Mouse (Mus musculus) forebrain, postnatal 0 days (tissue): ENCODE data around the gene Stn1. TPM values are rescaled to one million over a fixed set of nuclear protein-coding genes. Genes with fewer than 3 reads are reported as not detected.

Experiments
- ATAC-seq: fragments of 200-750 bp; cut with Nextera tagmentation; 2 replicates; pipeline ENCODE4 v1.8.0; 2017; ENCODE audit warnings: mild to moderate bottlenecking, moderate library complexity
- DNase-seq: peaks from one replicate; pipeline ENCODE4 v3.0.0-alpha.2; 2015
- H3K27ac ChIP-seq: fragments of 300-500 bp; sonication (generic); 2 replicates; pipeline ENCODE4 v1.5.1; 2014; ENCODE audit warnings: low read depth, mild to moderate bottlenecking, antibody characterized with exemption, low read length, moderate library complexity, mixed read lengths
- H3K27me3 ChIP-seq: fragments of 300-500 bp; sonication (generic); 2 replicates; pipeline ENCODE4 v1.6.1; 2014; ENCODE audit warnings: mild to moderate bottlenecking, low read length, mixed read lengths; ENCODE audit not compliant: insufficient read depth
- H3K36me3 ChIP-seq: fragments of 300-500 bp; sonication (generic); 2 replicates; pipeline ENCODE4 v1.6.1; 2014; ENCODE audit warnings: mild to moderate bottlenecking, moderate library complexity; ENCODE audit not compliant: insufficient read depth
- H3K4me1 ChIP-seq: fragments of 300-500 bp; sonication (generic); 2 replicates; pipeline ENCODE4 v1.6.1; 2014; ENCODE audit warnings: antibody characterized with exemption; ENCODE audit not compliant: insufficient read depth
- H3K4me2 ChIP-seq: fragments of 300-500 bp; sonication (generic); 2 replicates; pipeline ENCODE4 v1.6.1; 2014; ENCODE audit warnings: low read depth, mild to moderate bottlenecking, moderate library complexity
- H3K4me3 ChIP-seq: fragments of 300-500 bp; sonication (generic); 2 replicates; pipeline ENCODE4 v1.5.1; 2014; ENCODE audit warnings: low read depth, low read length, mixed read lengths
- H3K9ac ChIP-seq: fragments of 300-500 bp; sonication (generic); 2 replicates; pipeline ENCODE4 v1.6.1; 2014; ENCODE audit warnings: mild to moderate bottlenecking
- H3K9me3 ChIP-seq: fragments of 300-500 bp; sonication (generic); 2 replicates; pipeline ENCODE4 v1.6.1; 2016; ENCODE audit warnings: low read length
- CTCF ChIP-seq: sonication (generic); IDR thresholded peaks from 2 replicates; pipeline ENCODE4 v1.5.1; 2016; ENCODE audit warnings: antibody characterized with exemption, control low read depth, low read depth
- WGBS: fragments of 180-500 bp; shearing (Covaris S2); extraction: QIAGEN DNeasy Blood & Tissue Kit; methylation state at CpG from one replicate; pipeline ENCODE4 v1.1.7; 2014; 5-methylcytosine and 5-hydroxymethylcytosine counted together
- polyA plus RNA-seq: library from polyadenylated mRNA; unstranded; fragments of >200 nt; fragmentation: Nextera tagmentation; extraction: Ambion mirVana; gene quantifications from 2 replicates; pipeline ENCODE4 v1.2.1, GENCODE M21; 2015
- total RNA-seq: library from RNA; depleted of rRNA; stranded (reverse); fragments of >200 nt; gene quantifications from 2 replicates; pipeline ENCODE4 v1.2.3, GENCODE M21; 2014

The Stn1 gene
- total and polyA plus RNA-seq, 2 experiments from 2014 or later: 19.6 to 20.9 TPM

- Histone ChIP-seq H3K4me1 (0 out of 2 replicates have a peak, but pooled peaks cover 7% of the 10 kb centered on the region), H3K4me3 (peak within 1 kb of the TSS; percentile 85), H3K36me3 (no peaks in the 10 kb centered on the region), H3K9ac (peak within 1 kb of the TSS; percentile 71), H3K4me2 (peak within 1 kb of the TSS; percentile 72), H3K9me3 (no peaks in the 10 kb centered on the region), H3K27ac (peak within 1 kb of the TSS; percentile 70), H3K27me3 (no peaks in the 10 kb centered on the region)
- TF ChIP-seq CTCF: no peak
- DNase-seq (peak; percentile 58), ATAC-seq (peak; percentile 85)
- WGBS: 1% methylated on average over 53 of the region's 70 CpGs
Observed at GRCm38 (mm10) chr19:47464304-47465241, 72.7 kb downstream of the Stn1 start, which contains the start of gene Sh3pxd2a. Gene Sh3pxd2a (minus strand): TSS chr19:47464401.

GRCm38 (mm10) chr19:47463636-47464303 lies 73.5 kb downstream of the Stn1 start:
- H3K4me3 ChIP-seq: peak overlapping the region; percentile 85
- ATAC-seq (peak; percentile 73), DNase-seq (peak; percentile 78)
- peak overlapping the region; percentile 71 for H3K9ac ChIP-seq
- WGBS: 2% methylated on average over 42 of the region's 46 CpGs
- no peaks in the 10 kb centered on the region for H3K36me3 ChIP-seq
- TF ChIP-seq CTCF: peak; percentile 70
- 0 out of 2 replicates have a peak, but pooled peaks cover 7% of the 10 kb centered on the region for H3K4me1 ChIP-seq
- H3K27ac ChIP-seq: peak overlapping the region; percentile 70
- H3K9me3 ChIP-seq: no peaks in the 10 kb centered on the region
- no peaks in the 10 kb centered on the region for H3K27me3 ChIP-seq
- H3K4me2 ChIP-seq: peak overlapping the region; percentile 72

GRCm38 (mm10) chr19:47463206-47463605 lies 74.1 kb downstream of the Stn1 start:
- no peak for DNase-seq
- no peaks in the 10 kb centered on the region for H3K27me3 ChIP-seq
- no peaks in the 10 kb centered on the region for H3K9me3 ChIP-seq
- 0 out of 2 replicates have a peak, but pooled peaks cover 7% of the 10 kb centered on the region for H3K4me1 ChIP-seq
- no peak for ATAC-seq
- peak overlapping the region; percentile 72 for H3K4me2 ChIP-seq
- H3K9ac ChIP-seq: peak overlapping the region; percentile 71
- H3K4me3 ChIP-seq: peak overlapping the region; percentile 85
- no peak overlapping the region for H3K27ac ChIP-seq
- WGBS: under 1% methylated on average over 13 of the region's 13 CpGs
- no peaks in the 10 kb centered on the region for H3K36me3 ChIP-seq
- no peak for TF ChIP-seq CTCF

- H3K4me2 ChIP-seq: peak overlapping the region; percentile 72
- ATAC-seq (no peak), DNase-seq (no peak)
- H3K36me3 ChIP-seq: no peaks in the 10 kb centered on the region
- no peak overlapping the region for H3K27ac ChIP-seq
- 0 out of 2 replicates have a peak, but pooled peaks cover 7% of the 10 kb centered on the region for H3K4me1 ChIP-seq
- TF ChIP-seq CTCF: no peak
- peak overlapping the region; percentile 85; the same call in 1 of the 2 replicates for H3K4me3 ChIP-seq
- no peak overlapping the region for H3K9ac ChIP-seq
- H3K9me3 ChIP-seq: no peaks in the 10 kb centered on the region
- WGBS: 12% methylated on average over 6 of the region's 6 CpGs
- no peaks in the 10 kb centered on the region for H3K27me3 ChIP-seq
Observed at GRCm38 (mm10) chr19:47462725-47463124, 74.6 kb downstream of the Stn1 start.

GRCm38 (mm10) chr19:47461838-47462237 lies 75.5 kb downstream of the Stn1 start:
- no peak overlapping the region for H3K27ac ChIP-seq
- H3K27me3 ChIP-seq: no peaks in the 10 kb centered on the region
- H3K4me3 ChIP-seq: no peak overlapping the region
- H3K9ac ChIP-seq: no peak overlapping the region
- no peaks in the 10 kb centered on the region for H3K9me3 ChIP-seq
- ATAC-seq (no peak), DNase-seq (no peak)
- no peaks in the 10 kb centered on the region for H3K36me3 ChIP-seq
- peak; percentile 12; the same call in 1 of the 2 replicates for TF ChIP-seq CTCF
- no peak overlapping the region for H3K4me2 ChIP-seq
- 0 out of 2 replicates have a peak, but pooled peaks cover 7% of the 10 kb centered on the region for H3K4me1 ChIP-seq
- 96% methylated on average over 3 of the region's 3 CpGs for WGBS

GRCm38 (mm10) chr19:47461386-47461785 lies 75.9 kb downstream of the Stn1 start:
- ATAC-seq (no peak), DNase-seq (no peak)
- Histone ChIP-seq H3K27me3 (no peaks in the 10 kb centered on the region), H3K4me1 (0 out of 2 replicates have a peak, but pooled peaks cover 7% of the 10 kb centered on the region), H3K9ac (no peak overlapping the region), H3K27ac (no peak overlapping the region), H3K36me3 (no peaks in the 10 kb centered on the region), H3K4me3 (no peak overlapping the region), H3K9me3 (no peaks in the 10 kb centered on the region), H3K4me2 (no peak overlapping the region)
- WGBS: 84% methylated on average over 9 of the region's 9 CpGs
- TF ChIP-seq CTCF: no peak
